Mouse (Mus musculus) hindbrain, postnatal 0 days (tissue): ENCODE data around the gene Fgfr2. TPM values are rescaled to one million over a fixed set of nuclear protein-coding genes. Genes with fewer than 3 reads are reported as not detected.
A peak's percentile ranks its signal among the peaks of the same experiment; 100 is the strongest.

Experiments used
- ATAC-seq: fragments of 200-750 bp; cut with Nextera tagmentation; 2 replicates; pipeline ENCODE4 v1.8.0; 2017; ENCODE audit warnings: mild to moderate bottlenecking, moderate TSS enrichment, moderate library complexity
- DNase-seq: peaks from one replicate; pipeline ENCODE4 v3.0.0-alpha.2; 2015; ENCODE audit warnings: low spot score
- H3K27ac ChIP-seq: fragments of 300-500 bp; sonication (generic); 2 replicates; pipeline ENCODE4 v1.5.1; 2014; ENCODE audit warnings: mild to moderate bottlenecking
- H3K27me3 ChIP-seq: fragments of 300-500 bp; sonication (generic); 2 replicates; pipeline ENCODE4 v1.6.1; 2014; ENCODE audit warnings: low read length, mixed read lengths; ENCODE audit not compliant: insufficient read depth
- H3K36me3 ChIP-seq: fragments of 300-500 bp; sonication (generic); 2 replicates; pipeline ENCODE4 v1.6.1; 2014; ENCODE audit warnings: low read length, mixed read lengths; ENCODE audit not compliant: insufficient read depth
- H3K4me1 ChIP-seq: fragments of 300-500 bp; sonication (generic); 2 replicates; pipeline ENCODE4 v1.6.1; 2014; ENCODE audit warnings: antibody characterized with exemption, low read length, mixed read lengths; ENCODE audit not compliant: insufficient read depth
- H3K4me2 ChIP-seq: fragments of 300-500 bp; sonication (generic); 2 replicates; pipeline ENCODE4 v1.6.1; 2014; ENCODE audit warnings: low read depth, mild to moderate bottlenecking, low read length, moderate library complexity, mixed read lengths
- H3K4me3 ChIP-seq: fragments of 300-500 bp; sonication (generic); 2 replicates; pipeline ENCODE4 v1.5.1; 2014; ENCODE audit warnings: low read length
- H3K9ac ChIP-seq: fragments of 300-500 bp; sonication (generic); replicated peaks from 2 replicates; pipeline ENCODE4 v1.6.1; 2014; ENCODE audit warnings: mild to moderate bottlenecking, low read length, moderate library complexity, mixed read lengths
- H3K9me3 ChIP-seq: fragments of 300-500 bp; sonication (generic); 2 replicates; pipeline ENCODE4 v1.6.1; 2016; ENCODE audit warnings: low read length, mixed read lengths
- CTCF ChIP-seq: IDR thresholded peaks from 2 replicates; pipeline ENCODE4 v1.5.1; 2016; ENCODE audit warnings: antibody characterized with exemption, control low read depth, low read depth
- WGBS: fragments of 180-500 bp; shearing (Covaris S2); extraction: QIAGEN DNeasy Blood & Tissue Kit; methylation state at CpG from one replicate; pipeline ENCODE4 v1.1.7; 2014; 5-methylcytosine and 5-hydroxymethylcytosine counted together
- polyA plus RNA-seq: library from polyadenylated mRNA; unstranded; fragments of >200 nt; fragmentation: Nextera tagmentation; extraction: Ambion mirVana; gene quantifications from 2 replicates; pipeline ENCODE4 v1.2.1, GENCODE M21; 2015
- total RNA-seq: library from RNA; depleted of rRNA; stranded (reverse); fragments of >200 nt; gene quantifications from 2 replicates; pipeline ENCODE4 v1.2.3, GENCODE M21; 2014

Fgfr2 gene
- total and polyA plus RNA-seq, 2 experiments from 2014 or later: 17.3 to 49.0 TPM

GRCm38 (mm10) chr7:132859042-132859958 is 263.9 kb downstream of the Fgfr2 start, which contains the start of gene Abraxas2:
Abraxas2 (plus strand) TSS chr7:132859225.
- H3K27ac ChIP-seq: peak within 1 kb of the TSS; percentile 78
- WGBS: under 1% methylated on average over 53 of the region's 53 CpGs
- TF ChIP-seq CTCF: no peak

GRCm38 (mm10) chr7:132858043-132858608 is 265.0 kb downstream of the Fgfr2 start:
- Histone ChIP-seq H3K4me3 (no peak overlapping the region), H3K4me2 (no peak overlapping the region), H3K4me1 (peaks cover 13% of the 10 kb centered on the region; the same call in 1 of the 2 replicates), H3K27me3 (no peaks in the 10 kb centered on the region), H3K9me3 (no peaks in the 10 kb centered on the region), H3K9ac (no peak overlapping the region), H3K36me3 (no peaks in the 10 kb centered on the region), H3K27ac (no peak overlapping the region)
- ATAC-seq: no peak
- WGBS: 68% methylated on average over 5 of the region's 5 CpGs
- peak; percentile 29; the same call in 1 of the 2 replicates for TF ChIP-seq CTCF
- DNase-seq: no peak

More at GRCm38 (mm10) chr7:132859042-132859958, 263.9 kb downstream of the Fgfr2 start, which contains the start of gene Abraxas2:
- Histone ChIP-seq H3K4me1 (peaks cover 13% of the 10 kb centered on the region; the same call in 1 of the 2 replicates), H3K9me3 (no peaks in the 10 kb centered on the region), H3K9ac (peak within 1 kb of the TSS; percentile 84), H3K4me3 (peak within 1 kb of the TSS; percentile 95), H3K4me2 (peak within 1 kb of the TSS; percentile 92), H3K27me3 (no peaks in the 10 kb centered on the region), H3K36me3 (no peaks in the 10 kb centered on the region)
- DNase-seq (peak; percentile 94), ATAC-seq (peak; percentile 96)

GRCm38 (mm10) chr7:132856083-132856482 is 267.1 kb downstream of the Fgfr2 start:
- WGBS: 77% methylated on average over 1 of the region's 1 CpGs

GRCm38 (mm10) chr7:132853946-132854345 is 269.2 kb downstream of the Fgfr2 start:
- no peak for TF ChIP-seq CTCF
- peaks cover 1% of the 10 kb centered on the region for H3K36me3 ChIP-seq

More at GRCm38 (mm10) chr7:132856083-132856482, 267.1 kb downstream of the Fgfr2 start:
- Histone ChIP-seq H3K4me2 (no peak overlapping the region), H3K36me3 (no peaks in the 10 kb centered on the region), H3K4me3 (no peak overlapping the region), H3K9me3 (no peaks in the 10 kb centered on the region), H3K27me3 (no peaks in the 10 kb centered on the region), H3K9ac (no peak overlapping the region), H3K27ac (no peak overlapping the region), H3K4me1 (peaks cover 13% of the 10 kb centered on the region; the same call in 1 of the 2 replicates)
- DNase-seq (no peak), ATAC-seq (no peak)
- no peak for TF ChIP-seq CTCF

GRCm38 (mm10) chr7:132853361-132853760 is 269.8 kb downstream of the Fgfr2 start:
- Histone ChIP-seq H3K36me3 (peaks cover 7% of the 10 kb centered on the region), H3K4me3 (no peak overlapping the region), H3K9ac (no peak overlapping the region), H3K27ac (peak overlapping the region; percentile 96), H3K9me3 (no peaks in the 10 kb centered on the region), H3K4me1 (no peaks in the 10 kb centered on the region; the same call in 1 of the 2 replicates), H3K27me3 (no peaks in the 10 kb centered on the region), H3K4me2 (no peak overlapping the region)
- no peak for TF ChIP-seq CTCF
- DNase-seq (peak; percentile 46), ATAC-seq (no peak)
- 62% methylated on average over 6 of the region's 6 CpGs for WGBS

More at GRCm38 (mm10) chr7:132853946-132854345, 269.2 kb downstream of the Fgfr2 start:
- H3K9me3 ChIP-seq: no peaks in the 10 kb centered on the region
- DNase-seq: peak; percentile 75
- H3K27ac ChIP-seq: peak overlapping the region; percentile 96
- H3K9ac ChIP-seq: no peak overlapping the region
- ATAC-seq: peak; percentile 84
- H3K4me3 ChIP-seq: no peak overlapping the region
- no peak overlapping the region for H3K4me2 ChIP-seq
- WGBS: 48% methylated on average over 4 of the region's 4 CpGs
- H3K4me1 ChIP-seq: peaks cover 4% of the 10 kb centered on the region; the same call in 1 of the 2 replicates
- H3K27me3 ChIP-seq: no peaks in the 10 kb centered on the region

- TF ChIP-seq CTCF: peak; percentile 57
- Histone ChIP-seq H3K27me3 (no peaks in the 10 kb centered on the region), H3K4me2 (peak within 1 kb of the TSS; percentile 66), H3K4me3 (peak within 1 kb of the TSS; percentile 55), H3K4me1 (no peaks in the 10 kb centered on the region; the same call in 1 of the 2 replicates), H3K36me3 (peaks cover 10% of the 10 kb centered on the region), H3K27ac (peak within 1 kb of the TSS; percentile 96), H3K9me3 (no peaks in the 10 kb centered on the region), H3K9ac (peak within 1 kb of the TSS; percentile 93)
- under 1% methylated on average over 37 of the region's 37 CpGs for WGBS
- DNase-seq (peak; percentile 95), ATAC-seq (peak; percentile 94)
Observed at GRCm38 (mm10) chr7:132852173-132852844, 270.8 kb downstream of the Fgfr2 start, which contains the start of gene Eef1akmt2. Eef1akmt2 (minus strand) TSS chr7:132852673.
